Mouse (Mus musculus) CH12.LX (cell line): ENCODE data around the gene Cebpg. TPM values are rescaled to one million over a fixed set of nuclear protein-coding genes. Genes with fewer than 3 reads are reported as not detected.

ENCODE experiments used
- DNase-seq: peaks from one replicate; pipeline ENCODE4 v3.0.0-alpha.2; 2013; ENCODE audit errors: extremely low read depth
- H3K27ac ChIP-seq: 2 replicates; pipeline ENCODE4 v1.5.1; 2012; ENCODE audit warnings: low read depth, mild to moderate bottlenecking, control low read depth, moderate library complexity; ENCODE audit not compliant: insufficient read depth
- H3K27me3 ChIP-seq: replicated peaks from 2 replicates; pipeline ENCODE3; 2012; ENCODE audit warnings: inconsistent platforms
- H3K36me3 ChIP-seq, 2 experiments: replicated peaks in 1 of 2; 2 replicates each; pipeline versions ENCODE3 to v1.6.1; 2012; ENCODE audit warnings: inconsistent platforms in 1 of 2, low read length in 1 of 2, mild to moderate bottlenecking in 1 of 2, mixed read lengths in 1 of 2, moderate library complexity in 1 of 2; ENCODE audit not compliant: control insufficient read depth in 1 of 2, insufficient read depth in 1 of 2
- H3K4me1 ChIP-seq, 2 experiments: 2 replicates each; pipeline ENCODE4 v1.6.1; 2012; ENCODE audit warnings: inconsistent platforms in 1 of 2, moderate library complexity in 1 of 2; ENCODE audit not compliant: insufficient read depth in 2 of 2, control insufficient read depth in 1 of 2
- H3K4me2 ChIP-seq: 2 replicates; pipeline ENCODE4 v1.6.1; 2012; ENCODE audit warnings: low read depth, mild to moderate bottlenecking, control low read depth; ENCODE audit not compliant: poor library complexity, insufficient read depth, severe bottlenecking
- H3K4me3 ChIP-seq, 3 experiments: fragments of 150-350 bp in 1 of 3; sonication (generic) in 1 of 3; replicated peaks in 1 of 3; 2 replicates each; pipeline versions ENCODE3 to v1.5.1; 2011 to 2012; ENCODE audit warnings: low read depth in 2 of 3, low read length in 2 of 3, mild to moderate bottlenecking in 2 of 3, moderate library complexity in 2 of 3, control low read depth in 1 of 3, improper control_type of control experiment in 1 of 3, inconsistent platforms in 1 of 3, mixed read lengths in 1 of 3; ENCODE audit not compliant: poor library complexity in 1 of 3
- H3K79me2 ChIP-seq: replicated peaks from 2 replicates; pipeline ENCODE4 v1.6.1; 2012; ENCODE audit warnings: mild to moderate bottlenecking, moderate library complexity; ENCODE audit not compliant: control insufficient read depth, poor library complexity, insufficient read depth, severe bottlenecking; ENCODE audit errors: extremely low read depth
- H3K9ac ChIP-seq: 2 replicates; pipeline ENCODE4 v1.6.1; 2012; ENCODE audit warnings: low read depth, mild to moderate bottlenecking, control low read depth, moderate library complexity; ENCODE audit not compliant: insufficient read depth
- H3K9me3 ChIP-seq: replicated peaks from 2 replicates; pipeline ENCODE3; 2012; ENCODE audit warnings: low read length, inconsistent platforms, mixed read lengths
- CTCF ChIP-seq, 2 experiments: IDR thresholded peaks in 1 of 2; conservative IDR thresholded peaks in 1 of 2; 2 replicates each; pipeline ENCODE4 v1.5.1; 2011 to 2012; ENCODE audit warnings: low read depth in 2 of 2, low read length in 2 of 2, improper control_type of control experiment in 1 of 2, inconsistent platforms in 1 of 2, mild to moderate bottlenecking in 1 of 2, moderate library complexity in 1 of 2
- E2F4 ChIP-seq: IDR thresholded peaks from 2 replicates; pipeline ENCODE4 v1.6.1; 2011; ENCODE audit warnings: low read depth, low read length, improper control_type of control experiment; ENCODE audit not compliant: insufficient replicate concordance
- ETS1 ChIP-seq: conservative IDR thresholded peaks from 2 replicates; pipeline ENCODE4 v1.6.1; 2012; ENCODE audit warnings: low read depth, mild to moderate bottlenecking, inconsistent platforms, low read length, improper control_type of control experiment, moderate library complexity
- HCFC1 ChIP-seq: IDR thresholded peaks from 2 replicates; pipeline ENCODE4 v1.6.1; 2012; ENCODE audit warnings: low read depth, mild to moderate bottlenecking, inconsistent platforms, low read length, improper control_type of control experiment
- IRF4 ChIP-seq: IDR thresholded peaks from 2 replicates; pipeline ENCODE4 v1.6.1; 2014; ENCODE audit warnings: low read depth, mild to moderate bottlenecking, inconsistent platforms, low read length, improper control_type of control experiment
- JUN ChIP-seq: IDR thresholded peaks from 2 replicates; pipeline ENCODE4 v1.6.1; 2011; ENCODE audit warnings: low read depth, mild to moderate bottlenecking, low read length, improper control_type of control experiment, moderate library complexity; ENCODE audit not compliant: insufficient read depth
- JUND ChIP-seq: conservative IDR thresholded peaks from 2 replicates; pipeline ENCODE4 v1.6.1; 2011; ENCODE audit warnings: low read depth, low read length, improper control_type of control experiment
- KAT2A ChIP-seq: IDR thresholded peaks from 2 replicates; pipeline ENCODE4 v1.6.1; 2012; ENCODE audit warnings: low read length, improper control_type of control experiment, inconsistent platforms; ENCODE audit not compliant: insufficient replicate concordance
- MAZ ChIP-seq: IDR thresholded peaks from 2 replicates; pipeline ENCODE4 v1.6.1; 2012; ENCODE audit warnings: low read depth, mild to moderate bottlenecking, inconsistent platforms, low read length, improper control_type of control experiment, moderate library complexity
- MEF2A ChIP-seq: IDR thresholded peaks from 2 replicates; pipeline ENCODE4 v1.6.1; 2014; ENCODE audit warnings: low read depth, mild to moderate bottlenecking, inconsistent platforms, low read length, improper control_type of control experiment, borderline replicate concordance
- MXI1 ChIP-seq: IDR thresholded peaks from 2 replicates; pipeline ENCODE4 v1.6.1; 2011; ENCODE audit warnings: mild to moderate bottlenecking, low read depth, low read length, improper control_type of control experiment
- MYC ChIP-seq: IDR thresholded peaks from 2 replicates; pipeline ENCODE4 v1.6.1; 2011; ENCODE audit warnings: low read depth, mild to moderate bottlenecking, improper control_type of control experiment, low read length
- NELFE ChIP-seq: IDR thresholded peaks from 2 replicates; pipeline ENCODE4 v1.6.1; 2011; ENCODE audit warnings: low read depth, low read length, improper control_type of control experiment
- NRF1 ChIP-seq: IDR thresholded peaks from 2 replicates; pipeline ENCODE4 v1.6.1; 2014; ENCODE audit warnings: low read depth, mild to moderate bottlenecking, inconsistent platforms, low read length, improper control_type of control experiment, moderate library complexity
- RAD21 ChIP-seq: IDR thresholded peaks from 2 replicates; pipeline ENCODE4 v1.6.1; 2011; ENCODE audit warnings: low read depth, mild to moderate bottlenecking, low read length, improper control_type of control experiment, moderate library complexity
- SIN3A ChIP-seq: IDR thresholded peaks from 2 replicates; pipeline ENCODE4 v1.6.1; 2012; ENCODE audit warnings: low read length, improper control_type of control experiment, inconsistent platforms
- USF1 ChIP-seq: IDR thresholded peaks from 2 replicates; pipeline ENCODE4 v1.6.1; 2014; ENCODE audit warnings: low read depth, mild to moderate bottlenecking, inconsistent platforms, low read length, improper control_type of control experiment
- ZMIZ1 ChIP-seq: IDR thresholded peaks from 2 replicates; pipeline ENCODE4 v1.6.1; 2012; ENCODE audit warnings: low read depth, mild to moderate bottlenecking, inconsistent platforms, low read length, improper control_type of control experiment
- dilution Hi-C: fragments of 300-500 bp; cut with MboI; formaldehyde crosslinking; loops from 2 replicates; pipeline ENCODE4 v1.14.3; 2020; ENCODE audit warnings: low sequenced_read_pairs; ENCODE audit not compliant: extremely low pct_unique_long_range_greater_than_20kb, extremely low pct_ligation_motif_present
- in situ Hi-C: fragments of 300-500 bp; cut with MboI; formaldehyde crosslinking; loops from 3 replicates; pipeline ENCODE4 v1.14.3; 2019; ENCODE audit warnings: low sequenced_read_pairs, low pct_ligation_motif_present, low pct_unique_long_range_greater_than_20kb, mixed read lengths
- polyA plus RNA-seq: library from polyadenylated mRNA; unstranded; fragments of >175 nt; gene quantifications from 2 replicates; pipeline ENCODE4 v1.2.1, GENCODE M21; 2012; ENCODE audit warnings: low read depth; ENCODE audit not compliant: insufficient read length
- total RNA-seq, 2 experiments: library from RNA; depleted of rRNA; stranded (reverse); fragments of 300-350 nt in 1 of 2; fragments of >200 nt in 1 of 2; gene quantifications; 2 replicates each; pipeline ENCODE4 v1.2.3; 2012 to 2014

The Cebpg gene
- total and polyA plus RNA-seq, 3 experiments: 23.5 to 34.6 (median 25.3) TPM

DNA sequence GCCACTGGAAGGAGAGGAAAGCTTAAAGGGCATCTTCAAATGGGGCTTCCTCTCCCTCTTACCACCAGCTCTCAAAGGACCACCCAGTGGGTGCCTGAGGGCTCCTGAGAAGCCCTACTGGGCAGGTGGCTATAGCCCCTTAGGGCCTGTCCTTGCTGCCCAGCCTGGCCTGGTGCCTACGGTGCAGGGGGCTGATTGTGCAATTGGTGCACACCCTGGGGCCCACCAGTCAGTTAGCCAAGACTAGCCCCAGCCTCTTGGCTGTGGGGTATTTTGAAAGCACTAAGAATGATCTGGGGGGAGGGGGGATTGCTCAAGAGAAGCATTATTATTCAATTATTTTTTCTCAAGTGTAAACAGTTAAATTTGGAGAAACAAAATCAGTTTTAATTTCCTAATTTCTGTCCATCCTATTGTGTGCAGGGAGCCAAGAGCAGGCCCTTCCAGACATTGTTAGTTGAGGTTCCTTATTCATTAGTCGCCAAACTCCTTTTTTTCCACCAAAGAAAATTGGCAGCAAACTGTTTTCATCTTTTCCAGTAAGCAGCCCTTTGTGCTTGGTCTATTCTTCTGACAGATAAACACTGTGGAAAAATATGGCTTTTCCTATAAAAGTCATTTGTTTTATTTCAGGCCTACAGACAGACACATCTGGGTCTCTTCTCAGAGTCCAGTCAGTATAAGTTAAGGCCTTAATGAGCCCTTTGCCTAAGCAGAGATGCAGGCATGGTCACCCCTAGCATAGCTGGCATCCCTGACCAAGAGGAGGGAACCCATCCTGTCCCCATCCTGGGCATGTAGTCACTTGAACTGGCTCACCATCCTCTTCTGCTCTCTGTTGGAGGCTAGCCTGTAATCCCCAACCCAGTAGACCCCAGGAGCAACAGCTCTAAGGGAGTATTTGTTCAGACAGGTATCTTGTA is 14.8 kb downstream of the Cebpg start:
- Histone ChIP-seq H3K27ac (no peak overlapping the region), H3K9me3 (no peaks in the 10 kb centered on the region), H3K4me1 (no peaks in the 10 kb centered on the region), H3K9ac (no peak overlapping the region), H3K27me3 (no peaks in the 10 kb centered on the region), H3K4me2 (no peak overlapping the region), H3K4me3 (no peak overlapping the region), H3K79me2 (peaks cover 6% of the 10 kb centered on the region; the same call in 1 of the 2 replicates), H3K36me3 (peaks cover 62 to 90% of the 10 kb centered on the region in 2 experiments)
- no peak for DNase-seq
- in situ Hi-C loops: no loop called here
- TF ChIP-seq NELFE (no peak), USF1 (no peak), ZMIZ1 (no peak), JUND (no peak), SIN3A (no peak)
- dilution Hi-C loops: no loop called here

DNA sequence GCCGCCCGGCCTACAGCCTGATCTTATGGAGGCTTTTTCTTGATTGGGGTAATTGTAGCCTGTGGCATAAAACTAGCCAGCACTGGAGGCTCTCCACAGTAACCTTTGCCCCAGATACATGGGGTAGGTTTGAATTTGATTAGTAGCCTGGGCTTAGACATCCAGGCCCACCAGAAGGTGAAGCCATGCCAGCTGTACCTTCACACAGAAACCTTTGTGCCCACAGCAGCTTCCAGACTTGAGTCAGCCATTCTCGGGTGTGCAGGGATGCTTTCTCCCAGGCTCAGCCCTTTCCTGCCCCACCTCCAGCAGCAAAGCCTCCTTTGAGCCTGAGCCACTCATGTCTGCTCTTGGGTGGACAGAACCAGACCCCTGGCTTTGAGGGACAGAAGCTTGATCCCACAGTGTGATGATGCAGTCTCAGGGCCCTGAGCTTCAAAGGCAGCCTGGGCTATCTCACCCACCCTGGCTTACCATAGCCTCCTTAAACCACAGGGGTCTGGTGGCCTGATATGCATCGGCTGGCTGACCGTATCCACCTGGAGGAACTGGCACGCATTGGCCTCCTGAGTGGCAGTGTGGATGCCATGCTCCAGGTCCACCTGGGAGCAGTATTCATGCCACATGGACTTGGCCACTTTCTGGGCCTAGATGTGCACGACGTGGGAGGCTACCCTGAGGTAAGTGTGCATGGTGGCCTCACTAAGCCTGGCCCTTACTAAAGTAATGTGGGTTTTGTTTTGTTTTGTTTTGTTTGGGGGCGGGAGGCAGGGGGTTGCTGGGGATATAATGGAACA is 16.0 kb downstream of the Cebpg start:
- Histone ChIP-seq H3K4me3 (no peak overlapping the region), H3K79me2 (no peaks in the 10 kb centered on the region), H3K9me3 (no peaks in the 10 kb centered on the region), H3K27ac (no peak overlapping the region)
- no peak for DNase-seq
- dilution Hi-C loops: no loop called here
- no peak for TF ChIP-seq MXI1
- TF ChIP-seq MYC: no peak
- no peak for TF ChIP-seq HCFC1
- TF ChIP-seq IRF4: no peak
- TF ChIP-seq, all 38 proteins: peak for 0
- H3K27me3 ChIP-seq: no peaks in the 10 kb centered on the region
- in situ Hi-C loops: no loop called here
- no peaks in the 10 kb centered on the region for H3K4me1 ChIP-seq
- no peak overlapping the region for H3K4me2 ChIP-seq
- H3K36me3 ChIP-seq: peaks cover 62 to 90% of the 10 kb centered on the region in 2 experiments
- no peak overlapping the region for H3K9ac ChIP-seq

DNA sequence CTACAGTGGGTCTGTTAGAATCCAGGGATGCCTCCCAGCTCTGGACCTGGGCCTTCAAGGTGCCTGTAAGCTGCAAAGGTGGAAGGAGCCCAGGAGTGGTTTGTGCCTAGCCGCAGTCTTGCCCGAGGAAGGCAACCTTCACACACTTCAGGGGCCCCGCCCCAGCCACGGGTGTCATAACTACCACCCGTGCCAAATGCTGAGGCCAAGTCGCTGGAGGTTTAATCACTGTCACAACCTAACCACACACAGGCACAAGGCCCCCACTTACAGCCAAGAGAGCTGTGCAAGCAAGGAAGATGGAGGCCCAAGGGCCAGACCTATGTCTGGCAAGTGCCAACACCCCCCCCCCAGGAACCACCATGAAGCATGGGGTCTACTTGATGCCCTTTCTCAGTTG is 19.0 kb downstream of the Cebpg start:
- no peak overlapping the region for H3K4me2 ChIP-seq
- H3K9me3 ChIP-seq: no peaks in the 10 kb centered on the region
- no peak for TF ChIP-seq MEF2A
- no peak for TF ChIP-seq JUND
- TF ChIP-seq KAT2A: no peak
- TF ChIP-seq E2F4: no peak
- no peak for TF ChIP-seq MXI1
- no peak for TF ChIP-seq NRF1
- no peak for TF ChIP-seq HCFC1
- TF ChIP-seq MYC: no peak
- no peak for TF ChIP-seq ETS1
- TF ChIP-seq JUN: no peak
- TF ChIP-seq CTCF (conservative IDR thresholded peaks at IDR 0.05 in 1 of 2, IDR thresholded peaks at IDR 0.05 in 1 of 2; ENCODE audit: low read depth in 2 of 2, low read length in 2 of 2): no peak
- TF ChIP-seq RAD21: no peak
- TF ChIP-seq NELFE: no peak
- no peak for TF ChIP-seq USF1
- no peak for TF ChIP-seq IRF4
- TF ChIP-seq MAZ: no peak
- no peak for TF ChIP-seq ZMIZ1
- H3K9ac ChIP-seq: no peak overlapping the region
- dilution Hi-C loops: no loop called here
- H3K27ac ChIP-seq: no peak overlapping the region
- H3K4me1 ChIP-seq: no peaks in the 10 kb centered on the region
- DNase-seq: no peak
- in situ Hi-C loops: no loop called here
- H3K4me3 ChIP-seq: no peak overlapping the region
- H3K27me3 ChIP-seq: no peaks in the 10 kb centered on the region
- peaks cover 52 to 90% of the 10 kb centered on the region in 2 experiments for H3K36me3 ChIP-seq
- no peaks in the 10 kb centered on the region for H3K79me2 ChIP-seq
